Mouse (Mus musculus): ENCODE data around the gene Tet1. TPM values are rescaled to one million over a fixed set of nuclear protein-coding genes. Genes with fewer than 3 reads are reported as not detected.

The Tet1 gene
- polyA plus RNA-seq, 1 experiment from 2014 or later, result 39.2 TPM

- peaks cover 33% of the 10 kb centered on the region for H3K4me1 ChIP-seq
- H3K36me3 ChIP-seq (replicated peaks), result peaks cover 17% of the 10 kb centered on the region
- ATAC-seq (ENCODE audit: low FRiP score), result no peak
- 89% methylated on average over 1 of the region's 1 CpGs for WGBS
- no peak overlapping the region for H3K4me3 ChIP-seq (replicated peaks)
- 0 out of 2 replicates have a peak, but pooled peaks cover 3% of the 10 kb centered on the region for H3K9me3 ChIP-seq
- H3K27ac ChIP-seq, result no peak overlapping the region
- H3K4me2 ChIP-seq, result no peak overlapping the region
- H3K27me3 ChIP-seq, result no peaks in the 10 kb centered on the region
- H3K9ac ChIP-seq, result no peak overlapping the region
Observed at GRCm38 (mm10) chr10:62862435-62862834, 46.4 kb downstream of the Tet1 start.

DNA sequence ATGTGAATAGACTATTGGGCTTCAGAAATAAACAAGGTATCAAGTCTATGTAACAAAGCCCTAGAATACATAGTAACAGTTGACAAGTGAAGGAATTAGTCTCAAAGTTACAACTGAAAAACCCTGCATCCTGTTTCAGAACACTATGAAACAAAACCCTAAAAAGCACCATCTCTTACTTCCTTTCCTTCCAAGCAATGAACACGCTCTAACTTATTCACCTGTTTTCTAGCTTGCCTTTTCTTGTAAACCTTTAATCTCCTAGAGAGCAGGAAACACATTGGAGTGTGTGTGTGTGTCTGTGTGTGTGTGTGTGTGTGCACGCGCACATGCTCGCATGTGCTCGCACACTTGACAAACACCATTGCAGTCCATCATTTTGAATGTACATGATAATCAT lies 49.8 kb downstream of the Tet1 start:
- Histone ChIP-seq H3K27me3 (no peaks in the 10 kb centered on the region), H3K4me2 (no peak overlapping the region), H3K9ac (no peak overlapping the region), H3K4me1 (peaks cover 15% of the 10 kb centered on the region), H3K36me3 (replicated peaks) (peaks cover 17% of the 10 kb centered on the region), H3K27ac (no peak overlapping the region), H3K9me3 (0 out of 2 replicates have a peak, but pooled peaks cover 3% of the 10 kb centered on the region), H3K4me3 (replicated peaks) (no peak overlapping the region)
- no peak for ATAC-seq (ENCODE audit: low FRiP score)
- WGBS, result 94% methylated on average over 5 of the region's 5 CpGs

DNA sequence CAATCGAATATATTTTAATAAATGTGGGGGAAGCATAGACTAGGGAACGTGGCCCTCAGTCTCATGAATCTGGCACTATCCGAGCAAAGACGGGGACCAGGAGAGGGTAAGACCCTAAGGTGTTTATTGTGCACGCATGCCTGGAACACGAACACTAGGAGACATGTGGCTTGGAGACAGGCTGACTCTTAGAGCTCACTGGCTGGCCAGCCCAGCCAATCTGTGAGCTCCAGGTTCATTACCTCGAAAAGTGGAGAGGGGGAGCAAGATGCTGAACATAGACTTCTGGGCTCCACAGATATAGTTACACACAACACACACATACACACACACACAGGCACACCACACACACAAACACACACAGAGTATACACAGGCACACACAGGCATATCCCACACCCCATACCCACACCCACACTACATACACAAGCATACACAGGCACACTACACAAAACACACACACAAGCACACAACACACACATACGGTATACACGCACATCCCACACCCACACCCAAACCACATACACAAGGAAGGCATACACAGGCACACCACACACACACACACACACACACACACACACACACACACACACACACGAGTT lies 52.0 kb downstream of the Tet1 start:
- no peak overlapping the region for H3K4me3 ChIP-seq (replicated peaks)
- peaks cover 4% of the 10 kb centered on the region for H3K4me1 ChIP-seq
- WGBS, result 84% methylated on average over 10 of the region's 10 CpGs
- no peaks in the 10 kb centered on the region for H3K27me3 ChIP-seq
- no peaks in the 10 kb centered on the region for H3K9me3 ChIP-seq
- H3K27ac ChIP-seq, result no peak overlapping the region
- H3K4me2 ChIP-seq, result no peak overlapping the region
- ATAC-seq (ENCODE audit: low FRiP score), result no peak
- no peak overlapping the region for H3K9ac ChIP-seq
- H3K36me3 ChIP-seq (replicated peaks), result peaks cover 6% of the 10 kb centered on the region; the same call in 1 of the 2 replicates

DNA sequence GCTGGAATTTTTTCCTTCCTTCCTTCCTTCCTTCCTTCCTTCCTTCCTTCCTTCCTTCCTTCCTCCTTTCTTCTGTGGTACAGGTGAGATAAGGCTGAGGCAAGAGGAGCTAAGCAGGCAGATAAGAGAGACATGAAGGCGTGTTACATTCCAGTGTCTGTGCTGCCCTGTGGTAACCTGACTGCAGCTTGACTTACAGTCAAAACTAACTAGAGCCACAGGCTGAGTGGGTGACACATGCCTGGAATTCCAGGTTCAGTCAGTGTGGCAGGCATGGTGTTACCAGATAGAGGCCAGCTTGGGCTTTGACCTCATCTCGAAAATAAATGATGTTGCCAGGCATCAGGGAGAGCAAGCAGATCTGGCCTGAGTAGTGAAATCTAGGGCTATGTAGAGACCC lies 53.8 kb downstream of the Tet1 start:
- Histone ChIP-seq H3K9me3 (no peaks in the 10 kb centered on the region), H3K4me2 (no peak overlapping the region), H3K9ac (no peak overlapping the region), H3K4me1 (peaks cover 4% of the 10 kb centered on the region), H3K27me3 (no peaks in the 10 kb centered on the region), H3K4me3 (replicated peaks) (no peak overlapping the region), H3K27ac (no peak overlapping the region), H3K36me3 (replicated peaks) (no peaks in the 10 kb centered on the region)
- 86% methylated on average over 2 of the region's 2 CpGs for WGBS
- no peak for ATAC-seq (ENCODE audit: low FRiP score)

DNA sequence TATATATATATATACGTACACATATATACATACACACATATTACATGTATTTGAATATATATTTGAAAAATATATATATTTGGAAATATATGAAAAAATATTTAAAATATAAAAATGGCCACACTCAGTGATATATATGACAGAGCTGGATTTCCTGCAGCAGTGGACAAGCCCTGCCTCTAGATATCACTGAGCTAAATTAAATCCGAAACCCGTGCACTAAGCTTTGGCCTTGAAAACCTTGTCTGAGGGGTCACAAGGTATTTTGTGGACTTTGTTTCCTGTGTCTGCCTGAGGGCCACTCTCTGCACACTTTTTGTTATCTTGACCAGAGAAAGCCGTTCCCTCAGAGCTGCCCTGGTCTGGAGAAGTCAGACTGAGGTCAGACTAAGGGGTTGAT lies 54.2 kb downstream of the Tet1 start:
- H3K4me1 ChIP-seq, result peaks cover 4% of the 10 kb centered on the region
- no peak overlapping the region for H3K9ac ChIP-seq
- 82% methylated on average over 4 of the region's 4 CpGs for WGBS
- H3K4me2 ChIP-seq, result no peak overlapping the region
- no peak overlapping the region for H3K4me3 ChIP-seq (replicated peaks)
- no peak for ATAC-seq (ENCODE audit: low FRiP score)
- H3K9me3 ChIP-seq, result no peaks in the 10 kb centered on the region
- no peaks in the 10 kb centered on the region for H3K27me3 ChIP-seq
- H3K36me3 ChIP-seq (replicated peaks), result no peaks in the 10 kb centered on the region
- H3K27ac ChIP-seq, result no peak overlapping the region

DNA sequence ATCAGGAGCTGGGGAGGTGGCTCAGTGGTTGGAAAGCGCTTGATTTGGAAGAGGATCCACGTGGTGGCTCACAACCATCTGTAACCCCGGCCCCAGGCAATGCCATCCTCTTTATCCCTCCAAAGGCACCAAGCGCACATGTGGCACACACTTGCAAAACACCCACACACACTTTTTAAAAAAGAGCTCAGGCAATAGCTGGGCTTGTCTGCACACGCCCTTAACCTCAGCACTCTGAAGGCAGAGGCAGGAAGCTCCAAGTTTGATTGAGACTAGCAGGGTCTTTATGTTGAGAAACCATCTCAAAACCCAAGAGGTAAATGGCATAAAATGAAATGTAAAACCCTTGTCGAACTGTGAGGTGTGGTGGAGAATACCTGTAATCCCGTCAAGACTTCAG lies 57.2 kb downstream of the Tet1 start:
- H3K9ac ChIP-seq, result no peak overlapping the region
- H3K27ac ChIP-seq, result no peak overlapping the region
- no peak for ATAC-seq (ENCODE audit: low FRiP score)
- H3K4me3 ChIP-seq (replicated peaks), result no peak overlapping the region
- H3K27me3 ChIP-seq, result no peaks in the 10 kb centered on the region
- H3K36me3 ChIP-seq (replicated peaks), result no peaks in the 10 kb centered on the region
- H3K4me1 ChIP-seq, result no peaks in the 10 kb centered on the region
- WGBS, result 89% methylated on average over 7 of the region's 7 CpGs
- no peak overlapping the region for H3K4me2 ChIP-seq
- H3K9me3 ChIP-seq, result no peaks in the 10 kb centered on the region

DNA sequence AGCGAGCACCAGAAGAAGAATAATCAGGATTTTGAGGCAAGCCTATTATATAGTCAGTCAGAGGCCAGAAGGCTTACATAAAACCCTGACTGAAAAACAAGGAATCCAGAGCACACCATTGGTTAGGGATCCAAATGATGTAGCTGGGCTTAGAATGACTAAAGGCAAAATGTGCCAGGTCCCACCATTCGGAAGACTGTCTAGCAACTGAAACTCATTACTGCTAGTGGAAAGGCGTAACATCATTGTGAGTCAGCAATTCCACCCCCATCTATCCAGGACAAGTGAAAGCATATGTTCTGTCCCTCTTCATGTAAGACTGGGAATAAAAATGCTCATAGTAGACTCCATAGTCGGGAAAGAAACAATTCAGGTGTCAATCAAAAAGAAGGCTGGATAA lies 57.8 kb downstream of the Tet1 start:
- 71% methylated on average over 4 of the region's 4 CpGs for WGBS
- H3K4me1 ChIP-seq, result no peaks in the 10 kb centered on the region
- H3K9ac ChIP-seq, result no peak overlapping the region
- no peaks in the 10 kb centered on the region for H3K27me3 ChIP-seq
- H3K4me3 ChIP-seq (replicated peaks), result no peak overlapping the region
- H3K27ac ChIP-seq, result no peak overlapping the region
- H3K4me2 ChIP-seq, result no peak overlapping the region
- H3K36me3 ChIP-seq (replicated peaks), result no peaks in the 10 kb centered on the region
- no peaks in the 10 kb centered on the region for H3K9me3 ChIP-seq
- no peak for ATAC-seq (ENCODE audit: low FRiP score)

DNA sequence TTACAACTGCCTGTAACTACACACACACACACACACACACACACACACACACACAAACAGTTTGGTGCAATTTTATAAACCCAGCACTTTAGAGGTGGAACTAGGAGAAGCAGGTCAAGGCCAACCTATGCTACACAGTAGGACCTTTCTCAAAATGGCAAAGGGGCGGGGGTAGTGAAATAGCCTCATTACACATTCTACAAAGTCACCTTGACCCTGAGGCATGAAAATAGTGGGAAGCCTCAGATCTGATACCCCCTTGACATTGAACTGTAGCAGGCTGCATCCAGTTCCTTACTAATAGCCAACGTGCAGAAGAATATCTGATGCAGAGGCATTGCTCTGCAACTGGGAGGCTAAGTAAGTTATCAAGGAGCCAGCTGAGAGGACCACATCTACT lies 60.0 kb downstream of the Tet1 start:
- Histone ChIP-seq H3K9ac (no peak overlapping the region), H3K27me3 (no peaks in the 10 kb centered on the region), H3K4me2 (no peak overlapping the region), H3K36me3 (replicated peaks) (no peaks in the 10 kb centered on the region), H3K4me3 (replicated peaks) (no peak overlapping the region), H3K27ac (no peak overlapping the region), H3K9me3 (no peaks in the 10 kb centered on the region), H3K4me1 (no peaks in the 10 kb centered on the region)
- 93% methylated on average over 2 of the region's 2 CpGs for WGBS
- no peak for ATAC-seq (ENCODE audit: low FRiP score)

GRCm38 (mm10) chr10:62847069-62847626 lies 61.6 kb downstream of the Tet1 start:
- Histone ChIP-seq H3K4me3 (replicated peaks) (no peak overlapping the region), H3K27me3 (no peaks in the 10 kb centered on the region), H3K9me3 (no peaks in the 10 kb centered on the region), H3K36me3 (replicated peaks) (no peaks in the 10 kb centered on the region), H3K4me2 (no peak overlapping the region), H3K27ac (no peak overlapping the region), H3K4me1 (no peaks in the 10 kb centered on the region), H3K9ac (no peak overlapping the region)
- 82% methylated on average over 12 of the region's 12 CpGs for WGBS
- ATAC-seq (ENCODE audit: low FRiP score), result no peak

- H3K9me3 ChIP-seq, result no peaks in the 10 kb centered on the region
- H3K4me3 ChIP-seq (replicated peaks), result no peak overlapping the region
- no peak overlapping the region for H3K27ac ChIP-seq
- no peaks in the 10 kb centered on the region for H3K4me1 ChIP-seq
- H3K27me3 ChIP-seq, result no peaks in the 10 kb centered on the region
- ATAC-seq (ENCODE audit: low FRiP score), result no peak
- no peak overlapping the region for H3K9ac ChIP-seq
- peaks cover 14% of the 10 kb centered on the region for H3K36me3 ChIP-seq (replicated peaks)
- no peak overlapping the region for H3K4me2 ChIP-seq
- 86% methylated on average over 9 of the region's 9 CpGs for WGBS
Observed at GRCm38 (mm10) chr10:62843787-62844491, 64.9 kb downstream of the Tet1 start.

DNA sequence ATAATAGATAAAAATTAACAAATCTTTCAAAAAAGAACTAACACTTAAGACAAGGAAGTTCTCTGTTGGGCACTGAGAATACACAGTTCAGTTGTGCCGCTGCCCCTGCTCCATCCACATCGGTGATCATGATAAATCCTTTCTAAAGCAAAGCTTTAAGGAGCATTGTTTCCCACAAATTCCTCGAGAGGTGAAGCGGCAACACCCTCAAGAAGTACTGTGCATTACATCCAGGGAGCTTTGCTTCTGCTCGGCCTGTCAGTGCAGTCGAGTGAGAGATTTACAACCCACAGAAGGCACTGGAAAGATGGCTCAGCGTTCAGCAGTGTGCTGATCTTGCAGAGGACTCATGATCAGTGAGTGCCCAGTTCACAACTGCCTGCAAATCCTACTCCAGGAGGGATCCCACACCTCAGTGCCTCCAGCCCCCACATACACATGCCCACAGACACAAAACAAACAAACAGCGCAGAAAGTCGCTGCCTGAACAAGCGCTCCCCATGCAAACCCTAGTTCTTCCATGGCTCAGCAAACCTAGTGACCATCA lies 66.8 kb downstream of the Tet1 start:
- Histone ChIP-seq H3K4me2 (no peak overlapping the region), H3K4me1 (no peaks in the 10 kb centered on the region), H3K9ac (no peak overlapping the region), H3K27me3 (no peaks in the 10 kb centered on the region), H3K36me3 (replicated peaks) (peaks cover 23% of the 10 kb centered on the region), H3K4me3 (replicated peaks) (no peak overlapping the region), H3K27ac (no peak overlapping the region), H3K9me3 (no peaks in the 10 kb centered on the region)
- WGBS, result 73% methylated on average over 10 of the region's 10 CpGs
- ATAC-seq (ENCODE audit: low FRiP score), result no peak

DNA sequence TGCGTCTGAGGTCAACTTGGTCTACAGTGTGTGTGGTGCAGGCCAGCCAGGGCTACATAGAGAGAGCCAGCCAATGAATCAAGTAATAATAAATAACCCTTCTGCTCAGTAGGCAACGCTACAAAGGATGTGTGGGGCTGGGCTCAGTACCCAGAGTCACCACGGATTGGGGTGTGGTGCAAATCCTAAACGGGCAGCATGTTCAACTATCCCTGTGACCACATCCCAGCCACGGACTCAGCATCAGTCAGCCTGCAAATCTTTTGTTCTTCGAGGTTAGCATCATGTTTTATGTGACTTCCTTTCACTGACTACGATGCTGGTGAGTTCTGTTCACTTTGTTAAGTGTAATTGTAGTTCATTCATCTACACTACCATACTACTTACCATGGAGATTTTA lies 68.1 kb downstream of the Tet1 start:
- 98% methylated on average over 7 of the region's 7 CpGs for WGBS
- no peak for ATAC-seq (ENCODE audit: low FRiP score)
- Histone ChIP-seq H3K4me3 (replicated peaks) (no peak overlapping the region), H3K36me3 (replicated peaks) (peaks cover 27% of the 10 kb centered on the region), H3K4me1 (no peaks in the 10 kb centered on the region), H3K4me2 (no peak overlapping the region), H3K9ac (no peak overlapping the region), H3K9me3 (no peaks in the 10 kb centered on the region), H3K27me3 (no peaks in the 10 kb centered on the region), H3K27ac (no peak overlapping the region)

DNA sequence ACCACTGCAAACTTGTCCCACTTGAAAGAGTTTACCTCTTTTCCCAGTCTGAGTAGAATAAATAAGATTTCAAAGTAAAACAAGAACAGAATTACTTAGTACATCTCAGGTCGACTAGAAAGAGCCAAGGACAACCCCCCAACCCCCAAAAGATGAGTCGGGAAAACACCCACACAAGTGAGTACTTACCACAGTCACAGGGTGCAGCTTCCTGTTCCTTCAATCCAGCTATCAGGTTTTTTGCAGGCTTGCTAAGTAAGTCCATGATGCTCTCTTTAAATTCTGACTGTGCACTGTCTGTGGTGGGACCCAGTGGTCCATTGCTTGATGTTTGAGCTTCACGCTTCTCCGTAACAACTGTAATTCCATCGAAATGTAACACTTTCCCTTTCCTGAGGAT lies 70.8 kb downstream of the Tet1 start:
- Histone ChIP-seq H3K4me1 (no peaks in the 10 kb centered on the region), H3K27ac (no peak overlapping the region), H3K4me2 (no peak overlapping the region), H3K27me3 (no peaks in the 10 kb centered on the region), H3K4me3 (replicated peaks) (no peak overlapping the region), H3K9ac (no peak overlapping the region), H3K9me3 (no peaks in the 10 kb centered on the region), H3K36me3 (replicated peaks) (peaks cover 37% of the 10 kb centered on the region)
- no peak for ATAC-seq (ENCODE audit: low FRiP score)
- WGBS, result 96% methylated on average over 5 of the region's 5 CpGs
